Mouse (Mus musculus) right cerebral cortex, postnatal 14 days (tissue): ENCODE measurements at regions not wholly inside any gene's neighbourhood (a gene's known extent, or its start where the extent isn't known, plus 50 kb on each side); places are given as distances from the start of the nearest gene placed in this dataset.

Experiments
- DNase-seq: peaks from one replicate; pipeline ENCODE4 v3.0.0; 2022

- DNase-seq = no peak
Measured at GRCm38 (mm10) chr6:99978164-99978746, 252.1 kb upstream of the Prok2 start.

- DNase-seq = no peak
Measured at GRCm38 (mm10) chr6:99976144-99976543, 250.0 kb upstream of the Prok2 start.

- no peak for DNase-seq
Measured at GRCm38 (mm10) chr6:99975486-99975885, 249.3 kb upstream of the Prok2 start.

GRCm38 (mm10) chr6:99974464-99974863, 248.3 kb upstream of the Prok2 start:
- DNase-seq = no peak

GRCm38 (mm10) chr6:99971376-99971775, 245.2 kb upstream of the Prok2 start:
- peak; percentile 28 for DNase-seq

- peak; percentile 67 for DNase-seq
Measured at GRCm38 (mm10) chr6:99968889-99969288, 242.7 kb upstream of the Prok2 start.

GRCm38 (mm10) chr6:99967465-99967864, 241.3 kb upstream of the Prok2 start:
- no peak for DNase-seq

- DNase-seq = no peak
Measured at GRCm38 (mm10) chr6:99964540-99964939, 238.3 kb upstream of the Prok2 start.

GRCm38 (mm10) chr6:99964007-99964406, 237.8 kb upstream of the Prok2 start:
- no peak for DNase-seq

GRCm38 (mm10) chr6:99959371-99959770, 233.2 kb upstream of the Prok2 start:
- DNase-seq = no peak

GRCm38 (mm10) chr6:99954832-99955830, 228.9 kb upstream of the Prok2 start:
- DNase-seq = no peak

GRCm38 (mm10) chr6:99953980-99954776, 228.0 kb upstream of the Prok2 start:
- no peak for DNase-seq

- DNase-seq = no peak
Measured at GRCm38 (mm10) chr6:99950811-99951210, 224.6 kb upstream of the Prok2 start.

GRCm38 (mm10) chr6:99946917-99947316, 220.7 kb upstream of the Prok2 start:
- DNase-seq = no peak

- DNase-seq = no peak
Measured at GRCm38 (mm10) chr6:99946481-99946880, 220.3 kb upstream of the Prok2 start.

GRCm38 (mm10) chr6:99945691-99946090, 219.5 kb upstream of the Prok2 start:
- DNase-seq = no peak

GRCm38 (mm10) chr6:99942958-99943357, 216.8 kb upstream of the Prok2 start:
- no peak for DNase-seq

- DNase-seq = no peak
Measured at GRCm38 (mm10) chr6:99940118-99940517, 213.9 kb upstream of the Prok2 start.

GRCm38 (mm10) chr6:99939382-99939781, 213.2 kb upstream of the Prok2 start:
- DNase-seq = no peak

GRCm38 (mm10) chr6:99938949-99939348, 212.8 kb upstream of the Prok2 start:
- no peak for DNase-seq

GRCm38 (mm10) chr6:99936716-99937115, 210.5 kb upstream of the Prok2 start:
- no peak for DNase-seq

- DNase-seq = no peak
Measured at GRCm38 (mm10) chr6:99935373-99935772, 209.2 kb upstream of the Prok2 start.

GRCm38 (mm10) chr6:99934394-99934793, 208.2 kb upstream of the Prok2 start:
- DNase-seq = no peak
